Mouse (Mus musculus): ENCODE measurements around the gene Rfc2. TPM values are rescaled to one million over a fixed set of nuclear protein-coding genes. Genes with fewer than 3 reads are reported as not detected.

Rfc2 gene
- polyA plus RNA-seq, 1 experiment from 2014 or later: 180 TPM

- Histone ChIP-seq H3K4me1 (ENCODE audit: control insufficient read depth, insufficient read depth, low read length) (no peaks in the 10 kb centered on the region), H3K9ac (replicated peaks; ENCODE audit: low read depth, low read length) (no peak overlapping the region)
- WGBS: 51% methylated on average over 2 of the region's 2 CpGs
These were observed 40.9 kb downstream of the Rfc2 start for GRCm38 (mm10) chr5:134622069-134622468.

GRCm38 (mm10) chr5:134629508-134629907 lies 48.3 kb downstream of the Rfc2 start:
- WGBS: 88% methylated on average over 4 of the region's 4 CpGs
- Histone ChIP-seq H3K4me1 (ENCODE audit: control insufficient read depth, insufficient read depth, low read length) (peaks cover 3% of the 10 kb centered on the region; the same call in 1 of the 2 replicates), H3K4me2 (ENCODE audit: low read depth, low read length) (no peak overlapping the region), H3K36me3 (ENCODE audit: control insufficient read depth, insufficient read depth, low read length) (peaks cover 35% of the 10 kb centered on the region), H3K27ac (ENCODE audit: low read depth, low read length) (no peak overlapping the region), H3K4me3 (ENCODE audit: low read depth, low read length) (no peak overlapping the region), H3K27me3 (ENCODE audit: control insufficient read depth, insufficient read depth, low read length) (no peaks in the 10 kb centered on the region), H3K9me3 (ENCODE audit: control insufficient read depth, low read length) (no peaks in the 10 kb centered on the region), H3K9ac (replicated peaks; ENCODE audit: low read depth, low read length) (no peak overlapping the region)
- no peak for ATAC-seq (ENCODE audit: low read depth)

More at GRCm38 (mm10) chr5:134622069-134622468, 40.9 kb downstream of the Rfc2 start:
- H3K4me2 ChIP-seq (ENCODE audit: low read depth, low read length): no peak overlapping the region
- H3K4me3 ChIP-seq (ENCODE audit: low read depth, low read length): no peak overlapping the region
- no peak for ATAC-seq (ENCODE audit: low read depth)
- no peak overlapping the region; the same call in 1 of the 2 replicates for H3K27ac ChIP-seq (ENCODE audit: low read depth, low read length)
- H3K9me3 ChIP-seq (ENCODE audit: control insufficient read depth, low read length): no peaks in the 10 kb centered on the region
- no peaks in the 10 kb centered on the region for H3K27me3 ChIP-seq (ENCODE audit: control insufficient read depth, insufficient read depth, low read length)
- H3K36me3 ChIP-seq (ENCODE audit: control insufficient read depth, insufficient read depth, low read length): peaks cover 93% of the 10 kb centered on the region

GRCm38 (mm10) chr5:134630835-134631234 lies 49.7 kb downstream of the Rfc2 start:
- H3K4me3 ChIP-seq (ENCODE audit: low read depth, low read length): no peak overlapping the region
- no peak overlapping the region for H3K27ac ChIP-seq (ENCODE audit: low read depth, low read length)
- no peak overlapping the region for H3K9ac ChIP-seq (replicated peaks; ENCODE audit: low read depth, low read length)
- H3K27me3 ChIP-seq (ENCODE audit: control insufficient read depth, insufficient read depth, low read length): no peaks in the 10 kb centered on the region
- no peak overlapping the region for H3K4me2 ChIP-seq (ENCODE audit: low read depth, low read length)
- no peak for ATAC-seq (ENCODE audit: low read depth)
- peaks cover 24% of the 10 kb centered on the region for H3K36me3 ChIP-seq (ENCODE audit: control insufficient read depth, insufficient read depth, low read length)
- peaks cover 3% of the 10 kb centered on the region; the same call in 1 of the 2 replicates for H3K4me1 ChIP-seq (ENCODE audit: control insufficient read depth, insufficient read depth, low read length)
- H3K9me3 ChIP-seq (ENCODE audit: control insufficient read depth, low read length): no peaks in the 10 kb centered on the region

- no peak overlapping the region for H3K27ac ChIP-seq (ENCODE audit: low read depth, low read length)
- H3K27me3 ChIP-seq (ENCODE audit: control insufficient read depth, insufficient read depth, low read length): no peaks in the 10 kb centered on the region
- H3K4me3 ChIP-seq (ENCODE audit: low read depth, low read length): no peak overlapping the region
- H3K4me1 ChIP-seq (ENCODE audit: control insufficient read depth, insufficient read depth, low read length): peaks cover 8% of the 10 kb centered on the region
- H3K36me3 ChIP-seq (ENCODE audit: control insufficient read depth, insufficient read depth, low read length): peaks cover 7% of the 10 kb centered on the region; the same call in 1 of the 2 replicates
- no peak overlapping the region for H3K9ac ChIP-seq (replicated peaks; ENCODE audit: low read depth, low read length)
- H3K9me3 ChIP-seq (ENCODE audit: control insufficient read depth, low read length): no peaks in the 10 kb centered on the region
- H3K4me2 ChIP-seq (ENCODE audit: low read depth, low read length): no peak overlapping the region
- WGBS: 66% methylated on average over 2 of the region's 2 CpGs
- ATAC-seq (ENCODE audit: low read depth): no peak
These were observed 51.7 kb downstream of the Rfc2 start for GRCm38 (mm10) chr5:134632841-134633240.

- Histone ChIP-seq H3K4me2 (ENCODE audit: low read depth, low read length) (peak overlapping the region; percentile 88), H3K4me1 (ENCODE audit: control insufficient read depth, insufficient read depth, low read length) (peaks cover 16% of the 10 kb centered on the region), H3K4me3 (ENCODE audit: low read depth, low read length) (peak overlapping the region; percentile 99), H3K9ac (replicated peaks; ENCODE audit: low read depth, low read length) (peak overlapping the region; percentile 97), H3K27me3 (ENCODE audit: control insufficient read depth, insufficient read depth, low read length) (no peaks in the 10 kb centered on the region), H3K36me3 (ENCODE audit: control insufficient read depth, insufficient read depth, low read length) (peaks cover 4% of the 10 kb centered on the region; the same call in 1 of the 2 replicates), H3K27ac (ENCODE audit: low read depth, low read length) (no peak overlapping the region), H3K9me3 (ENCODE audit: control insufficient read depth, low read length) (no peaks in the 10 kb centered on the region)
- 36% methylated on average over 5 of the region's 5 CpGs for WGBS
- no peak for ATAC-seq (ENCODE audit: low read depth)
These were observed 56.7 kb downstream of the Rfc2 start for GRCm38 (mm10) chr5:134637820-134638367.

GRCm38 (mm10) chr5:134638461-134639268 lies 57.5 kb downstream of the Rfc2 start:
- peaks cover 4% of the 10 kb centered on the region; the same call in 1 of the 2 replicates for H3K36me3 ChIP-seq (ENCODE audit: control insufficient read depth, insufficient read depth, low read length)
- peak; percentile 77 for ATAC-seq (ENCODE audit: low read depth)
- peak overlapping the region; percentile 93 for H3K27ac ChIP-seq (ENCODE audit: low read depth, low read length)
- H3K4me2 ChIP-seq (ENCODE audit: low read depth, low read length): peak overlapping the region; percentile 88
- H3K9ac ChIP-seq (replicated peaks; ENCODE audit: low read depth, low read length): peak overlapping the region; percentile 97
- H3K27me3 ChIP-seq (ENCODE audit: control insufficient read depth, insufficient read depth, low read length): no peaks in the 10 kb centered on the region
- peaks cover 14% of the 10 kb centered on the region for H3K4me1 ChIP-seq (ENCODE audit: control insufficient read depth, insufficient read depth, low read length)
- WGBS: under 1% methylated on average over 79 of the region's 85 CpGs
- peak overlapping the region; percentile 99 for H3K4me3 ChIP-seq (ENCODE audit: low read depth, low read length)
- no peaks in the 10 kb centered on the region for H3K9me3 ChIP-seq (ENCODE audit: control insufficient read depth, low read length)

GRCm38 (mm10) chr5:134639269-134639682 lies 58.1 kb downstream of the Rfc2 start, which contains the start of gene Eif4h:
Gene Eif4h, minus strand, starts transcription at chr5:134639490.
- peak within 1 kb of the TSS; percentile 93 for H3K27ac ChIP-seq (ENCODE audit: low read depth, low read length)
- under 1% methylated on average over 49 of the region's 52 CpGs for WGBS
- ATAC-seq (ENCODE audit: low read depth): peak; percentile 95

GRCm38 (mm10) chr5:134640371-134640770 lies 59.2 kb downstream of the Rfc2 start:
- Histone ChIP-seq H3K27me3 (ENCODE audit: control insufficient read depth, insufficient read depth, low read length) (no peaks in the 10 kb centered on the region), H3K4me2 (ENCODE audit: low read depth, low read length) (no peak overlapping the region), H3K27ac (ENCODE audit: low read depth, low read length) (no peak overlapping the region), H3K4me3 (ENCODE audit: low read depth, low read length) (no peak overlapping the region), H3K36me3 (ENCODE audit: control insufficient read depth, insufficient read depth, low read length) (peaks cover 4% of the 10 kb centered on the region; the same call in 1 of the 2 replicates), H3K4me1 (ENCODE audit: control insufficient read depth, insufficient read depth, low read length) (peaks cover 14% of the 10 kb centered on the region), H3K9me3 (ENCODE audit: control insufficient read depth, low read length) (no peaks in the 10 kb centered on the region), H3K9ac (replicated peaks; ENCODE audit: low read depth, low read length) (no peak overlapping the region)
- ATAC-seq (ENCODE audit: low read depth): no peak
- WGBS: 82% methylated on average over 3 of the region's 3 CpGs

More at GRCm38 (mm10) chr5:134639269-134639682, 58.1 kb downstream of the Rfc2 start, which contains the start of gene Eif4h:
- H3K36me3 ChIP-seq (ENCODE audit: control insufficient read depth, insufficient read depth, low read length): peaks cover 4% of the 10 kb centered on the region; the same call in 1 of the 2 replicates
- peak within 1 kb of the TSS; percentile 88 for H3K4me2 ChIP-seq (ENCODE audit: low read depth, low read length)
- peak within 1 kb of the TSS; percentile 99 for H3K4me3 ChIP-seq (ENCODE audit: low read depth, low read length)
- H3K9ac ChIP-seq (replicated peaks; ENCODE audit: low read depth, low read length): peak within 1 kb of the TSS; percentile 97
- no peaks in the 10 kb centered on the region for H3K9me3 ChIP-seq (ENCODE audit: control insufficient read depth, low read length)
- H3K4me1 ChIP-seq (ENCODE audit: control insufficient read depth, insufficient read depth, low read length): peaks cover 14% of the 10 kb centered on the region
- no peaks in the 10 kb centered on the region for H3K27me3 ChIP-seq (ENCODE audit: control insufficient read depth, insufficient read depth, low read length)

GRCm38 (mm10) chr5:134644121-134644520 lies 63.0 kb downstream of the Rfc2 start:
- Histone ChIP-seq H3K4me1 (ENCODE audit: control insufficient read depth, insufficient read depth, low read length) (peaks cover 3% of the 10 kb centered on the region; the same call in 1 of the 2 replicates), H3K27me3 (ENCODE audit: control insufficient read depth, insufficient read depth, low read length) (no peaks in the 10 kb centered on the region), H3K36me3 (ENCODE audit: control insufficient read depth, insufficient read depth, low read length) (no peaks in the 10 kb centered on the region), H3K4me3 (ENCODE audit: low read depth, low read length) (no peak overlapping the region), H3K27ac (ENCODE audit: low read depth, low read length) (no peak overlapping the region), H3K9ac (replicated peaks; ENCODE audit: low read depth, low read length) (no peak overlapping the region), H3K4me2 (ENCODE audit: low read depth, low read length) (no peak overlapping the region), H3K9me3 (ENCODE audit: control insufficient read depth, low read length) (no peaks in the 10 kb centered on the region)
- no peak for ATAC-seq (ENCODE audit: low read depth)
- 74% methylated on average over 1 of the region's 1 CpGs for WGBS

All from neural tube, embryonic 14.5 days (tissue).